Mouse (Mus musculus) liver, embryonic 14.5 days (tissue): ENCODE data around the gene Znrd1as. TPM values are rescaled to one million over a fixed set of nuclear protein-coding genes. Genes with fewer than 3 reads are reported as not detected.

Experiments used
- ATAC-seq: fragments of 200-750 bp; cut with Nextera tagmentation; 2 replicates; pipeline ENCODE4 v1.8.0; 2017; ENCODE audit warnings: moderate number of reproducible peaks, mild to moderate bottlenecking, moderate library complexity; ENCODE audit not compliant: insufficient read depth
- DNase-seq, 3 experiments: peaks; one replicate each; pipeline ENCODE4 v3.0.0-alpha.2; 2012 to 2013; ENCODE audit warnings: low read depth in 3 of 3, low spot score in 3 of 3
- H3K27ac ChIP-seq: fragments of 300-500 bp; sonication (generic); 2 replicates; pipeline ENCODE4 v1.5.1; 2014; ENCODE audit warnings: moderate library complexity, mild to moderate bottlenecking, control low read depth, inconsistent platforms
- H3K27me3 ChIP-seq: fragments of 300-500 bp; sonication (generic); 2 replicates; pipeline ENCODE4 v1.6.1; 2014; ENCODE audit warnings: mild to moderate bottlenecking, low read length, moderate library complexity; ENCODE audit not compliant: control insufficient read depth, insufficient read depth
- H3K36me3 ChIP-seq: fragments of 300-500 bp; sonication (generic); replicated peaks from 2 replicates; pipeline ENCODE4 v1.6.1; 2014; ENCODE audit warnings: low read depth; ENCODE audit not compliant: control insufficient read depth, insufficient read depth
- H3K4me1 ChIP-seq, 2 experiments: fragments of 200-500 bp in 1 of 2; fragments of 300-500 bp in 1 of 2; sonication (generic) in 1 of 2; replicated peaks; 2 replicates each; pipeline ENCODE4 v1.6.1; 2012 to 2014; ENCODE audit warnings: antibody characterized with exemption in 1 of 2, inconsistent platforms in 1 of 2, low read length in 1 of 2; ENCODE audit not compliant: control insufficient read depth in 2 of 2, insufficient read depth in 2 of 2
- H3K4me2 ChIP-seq: fragments of 300-500 bp; sonication (generic); 2 replicates; pipeline ENCODE4 v1.6.1; 2014; ENCODE audit warnings: low read depth, mild to moderate bottlenecking, control low read depth, moderate library complexity
- H3K4me3 ChIP-seq, 2 experiments: fragments of 200-500 bp in 1 of 2; fragments of 300-500 bp in 1 of 2; sonication (generic) in 1 of 2; 2 replicates each; pipeline ENCODE4 v1.5.1; 2012 to 2014; ENCODE audit warnings: low read depth in 2 of 2, low read length in 2 of 2, mild to moderate bottlenecking in 2 of 2, control low read depth in 1 of 2, inconsistent platforms in 1 of 2, moderate library complexity in 1 of 2; ENCODE audit not compliant: insufficient read depth in 1 of 2
- H3K9ac ChIP-seq: fragments of 300-500 bp; sonication (generic); replicated peaks from 2 replicates; pipeline ENCODE4 v1.6.1; 2014; ENCODE audit warnings: mild to moderate bottlenecking, control low read depth, moderate library complexity
- H3K9me3 ChIP-seq: fragments of 300-500 bp; sonication (generic); 2 replicates; pipeline ENCODE4 v1.6.1; 2016; ENCODE audit warnings: low read length, mixed read lengths; ENCODE audit not compliant: control insufficient read depth
- CTCF ChIP-seq: IDR thresholded peaks from 2 replicates; pipeline ENCODE4 v1.5.1; 2016; ENCODE audit warnings: antibody characterized with exemption, low read depth, control low read depth
- EP300 ChIP-seq: IDR thresholded peaks from 2 replicates; pipeline ENCODE4 v1.6.1; 2016; ENCODE audit warnings: antibody characterized with exemption, low read depth
- WGBS: fragments of 180-500 bp; shearing (Covaris S2); extraction: QIAGEN DNeasy Blood & Tissue Kit; methylation state at CpG from one replicate; pipeline ENCODE4 v1.1.7; 2014; ENCODE audit not compliant: insufficient replicate concordance; 5-methylcytosine and 5-hydroxymethylcytosine counted together
- polyA plus RNA-seq, 2 experiments: library from polyadenylated mRNA; depleted of rRNA in 1 of 2; stranded (reverse) in 1 of 2; unstranded in 1 of 2; fragments of >200 nt; fragmentation: Nextera tagmentation in 1 of 2; extraction: Ambion mirVana in 1 of 2; gene quantifications; 2 replicates each; pipeline versions ENCODE4 v1.2.1 to v1.2.3; 2012 to 2014

Gene Znrd1as
- polyA plus RNA-seq, 2 experiments: 3.3 TPM

DNA sequence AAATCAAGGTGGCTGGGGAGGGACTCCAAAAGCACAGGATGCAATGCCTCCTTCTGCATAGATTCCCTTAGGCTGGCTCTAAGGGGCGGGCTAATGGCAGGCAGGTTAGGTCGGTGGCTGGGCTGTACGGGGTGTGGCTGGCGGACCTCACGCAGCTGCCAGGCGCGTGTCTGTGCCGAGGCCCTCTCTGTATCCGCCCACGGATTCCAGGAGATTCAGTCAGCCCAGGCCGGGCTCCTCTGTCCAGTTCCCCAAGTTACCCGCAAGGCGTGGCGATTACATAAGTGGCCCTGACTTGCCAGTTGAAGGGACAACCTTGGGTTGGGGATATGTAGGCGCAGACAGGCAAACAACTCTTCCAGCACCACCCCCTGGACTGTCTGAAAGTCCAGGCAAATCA is 38.2 kb upstream of the Znrd1as start:
- ATAC-seq: no peak
- no peaks in the 10 kb centered on the region for H3K4me1 ChIP-seq
- no peak overlapping the region for H3K9ac ChIP-seq
- WGBS: 37% methylated on average over 15 of the region's 15 CpGs
- no peak for TF ChIP-seq EP300
- no peak for TF ChIP-seq CTCF
- H3K27me3 ChIP-seq: no peaks in the 10 kb centered on the region; the same call in 1 of the 2 replicates
- no peaks in the 10 kb centered on the region for H3K36me3 ChIP-seq
- no peak for DNase-seq
- H3K4me3 ChIP-seq: no peak overlapping the region
- H3K27ac ChIP-seq: no peak overlapping the region
- no peaks in the 10 kb centered on the region for H3K9me3 ChIP-seq
- no peak overlapping the region for H3K4me2 ChIP-seq

DNA sequence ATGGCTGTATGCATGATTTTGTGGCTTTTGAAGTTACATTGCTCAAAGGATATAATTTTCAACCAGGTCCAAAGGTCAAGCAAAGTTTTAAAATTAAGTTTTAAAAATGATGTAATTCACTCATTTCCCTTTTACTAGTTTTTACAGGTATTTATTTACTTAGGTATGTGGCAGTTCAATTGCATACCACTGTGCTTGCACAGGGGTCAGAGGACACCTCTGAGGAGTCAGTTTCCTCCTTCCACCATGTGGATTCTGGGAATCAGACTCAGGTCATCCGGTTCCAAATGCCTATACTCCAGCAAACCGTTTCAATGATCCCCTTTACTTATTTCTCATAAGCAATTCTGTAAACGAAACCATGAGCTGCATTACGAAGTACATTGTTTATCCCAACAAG is 35.7 kb upstream of the Znrd1as start:
- ATAC-seq (no peak), DNase-seq (no peak)
- H3K4me1 ChIP-seq: no peaks in the 10 kb centered on the region
- H3K9ac ChIP-seq: no peak overlapping the region
- H3K4me2 ChIP-seq: no peak overlapping the region
- H3K4me3 ChIP-seq: no peak overlapping the region
- no peaks in the 10 kb centered on the region for H3K9me3 ChIP-seq
- no peak overlapping the region for H3K27ac ChIP-seq
- H3K36me3 ChIP-seq: no peaks in the 10 kb centered on the region
- TF ChIP-seq EP300 (no peak), CTCF (no peak)
- 56% methylated on average over 4 of the region's 4 CpGs for WGBS
- H3K27me3 ChIP-seq: no peaks in the 10 kb centered on the region

DNA sequence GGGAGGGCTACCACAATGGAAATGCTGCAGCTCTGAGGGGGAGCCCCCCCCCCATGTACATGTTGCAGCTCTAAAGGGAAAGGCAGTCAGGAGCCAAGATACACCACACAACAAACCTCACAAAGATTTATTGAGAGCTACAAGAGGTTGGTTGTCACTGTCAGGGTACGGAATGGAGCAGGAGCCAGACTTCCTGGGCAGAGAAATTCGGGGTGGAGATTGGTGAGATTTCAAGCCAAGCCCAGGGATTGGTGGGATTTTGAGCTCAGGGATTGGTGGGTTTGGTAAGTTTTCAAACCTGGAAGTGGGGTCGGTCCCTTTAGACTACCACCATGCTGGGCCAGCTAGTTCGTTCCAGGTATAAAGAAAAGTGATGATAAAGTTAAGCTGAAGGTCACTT is 34.9 kb upstream of the Znrd1as start:
- H3K9me3 ChIP-seq: no peaks in the 10 kb centered on the region
- H3K4me2 ChIP-seq: no peak overlapping the region
- no peak overlapping the region for H3K27ac ChIP-seq
- no peaks in the 10 kb centered on the region for H3K36me3 ChIP-seq
- DNase-seq (no peak), ATAC-seq (no peak)
- TF ChIP-seq EP300 (no peak), CTCF (no peak)
- 52% methylated on average over 4 of the region's 4 CpGs for WGBS
- H3K27me3 ChIP-seq: no peaks in the 10 kb centered on the region
- H3K9ac ChIP-seq: no peak overlapping the region
- no peak overlapping the region for H3K4me3 ChIP-seq
- H3K4me1 ChIP-seq: no peaks in the 10 kb centered on the region

GRCm38 (mm10) chr17:36927496-36928120 is 30.8 kb upstream of the Znrd1as start:
- 44% methylated on average over 10 of the region's 10 CpGs for WGBS
- H3K9me3 ChIP-seq: no peaks in the 10 kb centered on the region
- no peaks in the 10 kb centered on the region for H3K27me3 ChIP-seq
- TF ChIP-seq EP300 (no peak), CTCF (no peak)
- no peak overlapping the region for H3K9ac ChIP-seq
- no peak overlapping the region for H3K4me2 ChIP-seq
- no peaks in the 10 kb centered on the region for H3K36me3 ChIP-seq
- ATAC-seq (no peak), DNase-seq (no peak)
- no peak overlapping the region for H3K27ac ChIP-seq
- no peaks in the 10 kb centered on the region for H3K4me1 ChIP-seq
- H3K4me3 ChIP-seq: no peak overlapping the region

- Histone ChIP-seq H3K4me3 (no peak overlapping the region), H3K36me3 (no peaks in the 10 kb centered on the region), H3K9me3 (no peaks in the 10 kb centered on the region), H3K4me2 (no peak overlapping the region), H3K4me1 (no peaks in the 10 kb centered on the region), H3K27me3 (no peaks in the 10 kb centered on the region), H3K9ac (no peak overlapping the region), H3K27ac (no peak overlapping the region)
- TF ChIP-seq EP300: no peak
- TF ChIP-seq CTCF: no peak
- ATAC-seq: no peak
- WGBS: 57% methylated on average over 12 of the region's 12 CpGs
- no peak for DNase-seq
Observed at GRCm38 (mm10) chr17:36929236-36929932, 29.0 kb upstream of the Znrd1as start.
